12 mouse cellular contexts compared by ENCODE assay signal in the genomic region with DNA sequence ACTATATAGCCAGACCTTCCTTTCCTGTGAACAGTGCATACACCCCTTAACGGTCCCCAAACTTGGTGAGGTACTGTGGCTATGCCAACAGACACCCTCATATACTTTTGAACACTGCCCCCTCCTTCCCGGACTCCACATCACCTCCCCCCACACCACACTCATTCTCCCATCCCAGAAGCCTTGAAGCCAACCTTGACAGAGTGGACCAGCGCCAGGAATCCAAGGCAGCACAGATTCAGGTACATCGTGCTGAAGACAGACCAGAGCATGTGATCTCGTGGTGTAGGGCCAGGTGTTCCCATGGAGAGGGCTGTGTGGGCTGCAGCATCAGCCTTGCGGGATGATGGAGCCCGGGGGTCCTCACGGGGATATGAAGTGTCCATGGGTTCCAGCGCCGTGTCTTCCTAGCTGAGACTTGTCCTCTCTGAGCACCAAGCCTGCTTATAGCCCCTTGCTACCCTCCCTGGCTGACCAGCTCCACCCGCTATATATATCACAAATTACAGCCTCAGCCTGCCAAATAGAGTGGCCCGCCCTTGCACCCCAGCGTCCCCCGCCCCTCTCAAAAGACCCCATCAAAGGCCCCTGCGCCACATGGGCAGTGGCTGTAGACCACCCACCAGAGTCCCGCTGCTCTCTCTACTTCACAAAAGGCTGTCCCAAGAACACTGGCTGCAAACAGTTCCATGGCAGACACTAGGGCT. TPM values are rescaled to one million over a fixed set of nuclear protein-coding genes. Genes with fewer than 3 reads are reported as not detected.
DNase-seq lines count a peak whose midpoint lies in the region; ATAC-seq and TF ChIP-seq lines count a peak whose summit lies in the region.
"Had no signal": no experiment of that assay in that cellular context is flagged by ENCODE, and none has a peak within 500 bp of the region (broad histone marks: within the 10 kb centered on the region; RNA-seq: fewer than 3 reads in every experiment).

A gene (minus strand): TSS at position 468 of the 707 bp plus-strand sequence.

- no peak for DNase-seq in heart, embryonic 10.5 days (ENCODE audit: low spot score)
- no peak for DNase-seq in heart, postnatal 14 days
- no peak for DNase-seq in liver, adult 2 months (ENCODE audit: extremely low read depth, low read depth, low spot score)
- no peak for DNase-seq in liver, embryonic 11.5 days (ENCODE audit: low spot score)
- DNase-seq in adrenal gland, postnatal 10 days = peak; percentile 68
- no peak for DNase-seq in limb, embryonic 10.5 days (ENCODE audit: low spot score)
- no peak for DNase-seq in layer of hippocampus, postnatal 36 days
- DNase-seq in right cerebral cortex, postnatal 14 days = no peak
- DNase-seq: gastrocnemius, postnatal 25 days; thymus, postnatal 14 days had no signal

- ATAC-seq in liver, embryonic 11.5 days (replicated peaks; ENCODE audit: low FRiP score) = no peak
- ATAC-seq: forebrain, embryonic 13.5 days had no signal

- 0 out of 2 replicates have a peak within 1 kb of the TSS, but pooled peaks have one; percentile 13 for H3K27ac ChIP-seq in heart, embryonic 10.5 days
- peak within 1 kb of the TSS; percentile 67 for H3K27ac ChIP-seq in liver, adult 2 months (replicated peaks; ENCODE audit: insufficient read depth, low read depth, low read length)
- H3K27ac ChIP-seq in liver, embryonic 11.5 days (ENCODE audit: low read depth, low read length) = no peak within 1 kb of the TSS
- peak within 1 kb of the TSS; percentile 67 for H3K27ac ChIP-seq in limb, embryonic 10.5 days
- H3K27ac ChIP-seq: forebrain, embryonic 13.5 days had no signal

- TF ChIP-seq POLR2A in liver, adult 2 months (IDR thresholded peaks at IDR 0.05; ENCODE audit: extremely low read depth, insufficient read depth, low read length) = no peak

- no peak within 1 kb of the TSS for H3K4me3 ChIP-seq in heart, embryonic 10.5 days
- H3K4me3 ChIP-seq in liver, adult 2 months (ENCODE audit: insufficient read depth, low read depth, low read length) = no peak within 1 kb of the TSS
- H3K4me3 ChIP-seq in liver, embryonic 11.5 days (ENCODE audit: low read depth, low read length) = no peak within 1 kb of the TSS
- 0 out of 2 replicates have a peak within 1 kb of the TSS, but pooled peaks have one; percentile 0 for H3K4me3 ChIP-seq in limb, embryonic 10.5 days
- H3K4me3 ChIP-seq: forebrain, embryonic 13.5 days had no signal

- H3K36me3 ChIP-seq in heart, embryonic 10.5 days = peaks cover 51% of the 10 kb centered on the region
- H3K36me3 ChIP-seq in liver, adult 2 months (ENCODE audit: control insufficient read depth, insufficient read depth, low read length) = no peaks in the 10 kb centered on the region
- H3K36me3 ChIP-seq in liver, embryonic 11.5 days (ENCODE audit: control insufficient read depth, insufficient read depth, low read length) = peaks cover 7% of the 10 kb centered on the region; the same call in 1 of the 2 replicates
- peaks cover 74% of the 10 kb centered on the region for H3K36me3 ChIP-seq in limb, embryonic 10.5 days

- intact Hi-C loops in heart, postnatal 14 days (cut with DNase I) = no loop called here

- peaks cover 57% of the 10 kb centered on the region for H3K4me1 ChIP-seq in heart, embryonic 10.5 days
- H3K4me1 ChIP-seq in liver, adult 2 months (ENCODE audit: control insufficient read depth, insufficient read depth, low read length) = peaks cover 14% of the 10 kb centered on the region; the same call in 1 of the 2 replicates
- peaks cover 24% of the 10 kb centered on the region for H3K4me1 ChIP-seq in liver, embryonic 11.5 days (replicated peaks; ENCODE audit: control insufficient read depth, insufficient read depth, low read length)
- peaks cover 58% of the 10 kb centered on the region for H3K4me1 ChIP-seq in limb, embryonic 10.5 days

- no peak within 1 kb of the TSS for H3K4me2 ChIP-seq in liver, embryonic 11.5 days
- H3K4me2 ChIP-seq: forebrain, embryonic 13.5 days had no signal

- no peaks in the 10 kb centered on the region for H3K9me3 ChIP-seq in heart, embryonic 10.5 days
- H3K9me3 ChIP-seq in liver, embryonic 11.5 days (ENCODE audit: control insufficient read depth, low read length) = no peaks in the 10 kb centered on the region
- no peaks in the 10 kb centered on the region for H3K9me3 ChIP-seq in limb, embryonic 10.5 days (replicated peaks)
- H3K9me3 ChIP-seq: forebrain, embryonic 13.5 days had no signal

- H3K79me2 ChIP-seq in liver, adult 2 months (ENCODE audit: control insufficient read depth, insufficient read depth, low read length) = peaks cover 11% of the 10 kb centered on the region

- no peak within 1 kb of the TSS for H3K9ac ChIP-seq in liver, adult 2 months (ENCODE audit: low read depth, low read length)
- H3K9ac ChIP-seq in liver, embryonic 11.5 days (ENCODE audit: low read depth, low read length) = no peak within 1 kb of the TSS
- H3K9ac ChIP-seq: forebrain, embryonic 13.5 days had no signal

- no peak for TF ChIP-seq CTCF in liver, adult 2 months (IDR thresholded peaks at IDR 0.05; ENCODE audit: low read depth, low read length)

- WGBS in heart, embryonic 10.5 days = 85% methylated on average over 16 of the region's 16 CpGs
- 88% methylated on average over 16 of the region's 16 CpGs for whole genome bisulfite sequencing in liver, adult 2 months
- 86% methylated on average over 16 of the region's 16 CpGs for WGBS in liver, embryonic 11.5 days
- WGBS in limb, embryonic 10.5 days = 73% methylated on average over 16 of the region's 16 CpGs

- H3K27me3 ChIP-seq in heart, embryonic 10.5 days (ENCODE audit: insufficient read depth, poor library complexity, severe bottlenecking) = no peaks in the 10 kb centered on the region
- no peaks in the 10 kb centered on the region for H3K27me3 ChIP-seq in liver, adult 2 months (ENCODE audit: control insufficient read depth, insufficient read depth, low read length)
- no peaks in the 10 kb centered on the region for H3K27me3 ChIP-seq in liver, embryonic 11.5 days (replicated peaks; ENCODE audit: control insufficient read depth, insufficient read depth, low read length)
- no peaks in the 10 kb centered on the region for H3K27me3 ChIP-seq in limb, embryonic 10.5 days (ENCODE audit: low read depth, poor library complexity, severe bottlenecking)
- H3K27me3 ChIP-seq: forebrain, embryonic 13.5 days had no signal

RNA-seq across cellular contexts. Expression of the gene that starts here (rescaled TPM):
- 1.8 and 2.3 TPM in 2 replicates for polyA plus RNA-seq in heart, embryonic 10.5 days (2016; fragmentation: Nextera tagmentation; extraction: Ambion mirVana)
- under 1 TPM; 0.38 to 0.80 TPM for total RNA-seq in heart, postnatal 14 days (2021)
- 0.40 and 0.55 TPM in 2 replicates for total RNA-seq in liver, adult 2 months (2014; rRNA removed)
- polyA plus RNA-seq in liver, adult 2 months (2012; rRNA removed) = 0.76 and 1.0 TPM in 2 replicates
- 0.58 and 0.60 TPM in 2 replicates for polyA plus RNA-seq in liver, embryonic 11.5 days (2014; fragmentation: Nextera tagmentation; extraction: Ambion mirVana)
- total RNA-seq in adrenal gland, postnatal 10 days (2021) = 1 to 10 TPM; 1.4 to 3.3 TPM
- 4.2 and 5.9 TPM in 2 replicates for polyA plus RNA-seq in limb, embryonic 10.5 days (2016; fragmentation: Nextera tagmentation; extraction: Ambion mirVana)
- total RNA-seq in layer of hippocampus, postnatal 36 days (2021) = not detected
- total RNA-seq: common myeloid progenitor, adult 5-6 weeks had no signal
